Mouse (Mus musculus) megakaryocyte, adult 5-6 weeks (primary cell): ENCODE measurements around the gene Olfr1392. TPM values are rescaled to one million over a fixed set of nuclear protein-coding genes. Genes with fewer than 3 reads are reported as not detected.
"Not testable (repeated sequence)": the region's sequence is repeated elsewhere in the genome, so short reads cannot be mapped to it uniquely, and the experiment has no call there.

Experiments
- ATAC-seq: 2 replicates; pipeline ENCODE4 v1.8.0; 2016; ENCODE audit warnings: mild to moderate bottlenecking, inconsistent platforms; ENCODE audit not compliant: poor library complexity, severe bottlenecking
- total RNA-seq, 2 experiments: library from RNA; stranded (forward) in 1 of 2; stranded (reverse) in 1 of 2; fragments of 153-499, 151-499 nt in 1 of 2; fragments of 221-1000, 200-1000 nt in 1 of 2; gene quantifications; 2 replicates each; pipeline versions ENCODE4 v1.2.3 to v1.2.4; 2015 to 2017

Gene Olfr1392
- total RNA-seq, 2 experiments from 2014 or later: not detected

DNA sequence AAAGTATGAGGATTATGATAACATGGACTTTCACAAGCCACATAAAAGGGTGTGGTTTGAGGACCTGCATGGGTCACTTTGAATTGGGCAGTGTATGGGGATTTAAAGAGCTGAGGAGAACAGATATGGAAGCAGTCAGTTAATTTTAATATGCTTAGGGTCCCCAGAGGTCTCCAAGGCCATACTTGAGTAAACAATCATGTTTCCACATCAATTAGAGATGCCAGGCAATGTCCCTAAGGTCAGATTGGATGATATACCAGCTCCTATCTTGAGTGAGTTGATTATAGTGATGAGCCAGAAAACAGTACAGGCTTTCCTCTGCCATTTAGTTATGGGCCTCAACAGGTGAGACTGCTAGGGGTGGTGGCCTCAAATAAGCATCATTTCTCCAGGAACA, 19.4 kb downstream of the Olfr1392 start, which contains the start of gene Olfr10:
Gene Olfr10, plus strand, starts transcription at position 301 of the 400 bp plus-strand sequence.
- ATAC-seq: no peak

GRCm38 (mm10) chr11:49308547-49308946, 23.5 kb downstream of the Olfr1392 start:
- not testable (repeated sequence) for ATAC-seq

DNA sequence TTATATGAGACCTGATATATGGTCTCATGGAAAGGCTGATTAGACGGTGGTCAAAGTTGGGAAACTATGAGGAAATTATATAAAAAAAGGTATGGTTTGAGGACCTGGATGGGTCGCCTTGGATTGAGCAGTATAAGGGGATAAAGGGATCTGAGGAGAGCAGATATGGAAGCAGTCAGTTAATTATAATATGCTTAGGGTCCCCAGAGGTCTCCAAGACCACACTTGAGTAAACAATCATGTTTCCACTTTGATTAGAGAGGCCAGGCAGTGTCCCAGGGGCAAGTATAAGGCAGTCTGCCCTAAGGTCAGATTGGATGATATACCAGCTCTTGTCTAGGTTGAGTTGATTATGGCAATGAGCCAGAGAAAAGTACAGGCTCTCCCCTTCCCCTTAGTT, 37.4 kb downstream of the Olfr1392 start, which contains the start of gene Olfr1391:
Gene Olfr1391, plus strand, starts transcription at position 301 of the 400 bp plus-strand sequence.
- ATAC-seq: no peak

GRCm38 (mm10) chr11:49326726-49327125, 41.6 kb downstream of the Olfr1392 start:
- ATAC-seq: no peak

DNA sequence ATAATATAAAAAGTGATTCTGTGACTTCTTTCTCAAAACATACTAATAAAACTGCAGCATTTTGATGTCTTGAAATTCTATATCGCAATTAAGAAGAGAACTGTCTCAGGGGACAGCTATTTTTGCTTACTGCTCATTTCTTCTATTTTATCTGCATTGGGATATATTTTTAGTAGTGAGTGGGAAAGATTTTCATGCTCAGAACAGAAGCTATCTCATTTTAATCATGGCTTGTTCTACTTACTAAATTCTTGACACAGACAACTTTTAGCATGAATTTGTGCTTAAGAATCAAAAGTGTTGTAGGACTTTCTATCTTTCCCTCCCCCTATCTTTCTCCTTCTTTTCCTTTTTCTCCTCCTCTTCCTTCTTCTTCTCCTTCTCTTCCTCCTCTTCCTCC, 44.6 kb downstream of the Olfr1392 start:
- ATAC-seq: no peak

DNA sequence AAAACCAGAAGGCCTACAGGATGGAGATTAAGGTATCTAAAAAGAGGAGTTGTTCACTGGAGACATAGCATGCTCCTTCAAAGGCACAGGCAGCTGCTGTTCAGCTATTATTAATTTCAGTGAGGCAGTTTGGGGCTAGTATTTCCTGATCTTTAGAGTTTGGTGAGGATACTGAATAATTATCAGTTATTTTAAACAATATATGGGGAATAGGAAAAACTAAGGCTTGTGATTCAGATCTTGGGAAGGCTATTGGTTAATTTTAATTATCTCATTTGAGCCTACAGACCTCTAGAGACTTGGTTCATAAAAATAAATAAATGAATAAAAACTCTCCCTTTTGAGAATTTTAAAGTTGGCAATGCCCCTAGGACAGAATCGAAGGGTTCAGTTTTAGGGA, 49.8 kb downstream of the Olfr1392 start, which contains the start of gene Olfr1390:
Gene Olfr1390, plus strand, starts transcription at position 301 of the 400 bp plus-strand sequence.
- no peak for ATAC-seq

DNA sequence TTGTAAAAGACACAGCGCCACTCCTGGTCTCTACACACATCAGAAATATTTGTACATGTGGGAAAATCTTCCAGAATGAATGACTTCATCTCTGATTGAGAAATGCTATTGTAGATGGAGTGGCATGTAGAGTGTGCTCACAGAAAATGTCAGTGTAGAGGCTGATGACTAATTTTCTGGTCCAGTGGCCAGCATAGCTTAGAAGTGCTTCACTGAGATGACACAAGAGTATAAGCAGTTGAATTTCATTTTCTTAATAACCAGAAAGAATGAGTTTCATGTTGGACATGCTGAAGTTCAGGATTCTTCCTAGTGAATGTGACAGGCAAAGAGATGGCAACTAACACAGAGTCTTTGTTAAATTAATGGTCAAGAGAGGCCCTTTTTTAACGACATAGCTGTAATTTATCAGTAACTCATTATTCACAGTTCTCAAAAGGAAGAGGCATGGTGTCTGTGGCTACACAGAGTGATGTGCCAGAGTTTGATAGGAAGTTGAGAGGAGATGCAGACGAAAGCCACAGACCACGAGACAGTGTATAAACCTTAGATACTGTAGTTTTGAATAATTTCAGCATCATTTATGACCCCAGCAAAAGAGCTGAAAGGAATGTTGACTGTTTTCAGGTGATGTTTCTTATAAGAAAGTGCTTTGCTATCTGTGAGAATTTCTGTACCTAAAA, 52.2 kb downstream of the Olfr1392 start:
- ATAC-seq: no peak

Other genes with a start within 250 kb of the Olfr1392 start
- 180 and 184 TPM in 2 replicates for gene 9930111J21Rik2, start 234.0 kb upstream of the Olfr1392 start, total RNA-seq (2015)
- 161 and 172 TPM in 2 replicates for gene 9930111J21Rik2, start 234.0 kb upstream of the Olfr1392 start, total RNA-seq (2017)
- 12.4 and 17.6 TPM in 2 replicates for gene Tgtp2, start 221.1 kb upstream of the Olfr1392 start, total RNA-seq (2015)
- 30.2 and 39.3 TPM in 2 replicates for gene Tgtp2, start 221.1 kb upstream of the Olfr1392 start, total RNA-seq (2017)
- 92.4 and 108 TPM in 2 replicates for gene Ifi47, start 208.7 kb upstream of the Olfr1392 start, total RNA-seq (2015)
- 39.4 and 46.3 TPM in 2 replicates for gene Ifi47, start 208.7 kb upstream of the Olfr1392 start, total RNA-seq (2017)
- not detected in 2 replicates for gene Olfr1396, start 170.4 kb upstream of the Olfr1392 start, total RNA-seq (2015)
- not detected in 2 replicates for gene Olfr1396, start 170.4 kb upstream of the Olfr1392 start, total RNA-seq (2017)
- not detected in 2 replicates for gene Olfr1395, start 143.0 kb upstream of the Olfr1392 start, total RNA-seq (2015)
- gene Olfr1395, start 143.0 kb upstream of the Olfr1392 start, total RNA-seq (2017): not detected in 2 replicates
- gene Olfr1394, start 130.9 kb upstream of the Olfr1392 start, total RNA-seq (2015): not detected in 2 replicates
- not detected in 2 replicates for gene Olfr1394, start 130.9 kb upstream of the Olfr1392 start, total RNA-seq (2017)
- 1.6 and 1.7 TPM in 2 replicates for gene Btnl9, start 98.1 kb upstream of the Olfr1392 start, total RNA-seq (2015)
- gene Btnl9, start 98.1 kb upstream of the Olfr1392 start, total RNA-seq (2017): 2.3 and 4.2 TPM in 2 replicates
- gene Zfp62, start 82.0 kb upstream of the Olfr1392 start, total RNA-seq (2015): 46.3 and 59.7 TPM in 2 replicates
- gene Zfp62, start 82.0 kb upstream of the Olfr1392 start, total RNA-seq (2017): 59.0 and 80.3 TPM in 2 replicates
- gene Mgat1, start 41.1 kb upstream of the Olfr1392 start, total RNA-seq (2015): 33.6 and 36.0 TPM in 2 replicates
- 42.6 and 42.9 TPM in 2 replicates for gene Mgat1, start 41.1 kb upstream of the Olfr1392 start, total RNA-seq (2017)
- not detected in 2 replicates for gene Olfr1393, start 7.0 kb upstream of the Olfr1392 start, total RNA-seq (2015)
- not detected in 2 replicates for gene Olfr1393, start 7.0 kb upstream of the Olfr1392 start, total RNA-seq (2017)
- not detected in 2 replicates for gene Olfr10, start 19.5 kb downstream of the Olfr1392 start, total RNA-seq (2015)
- gene Olfr10, start 19.5 kb downstream of the Olfr1392 start, total RNA-seq (2017): not detected in 2 replicates
- not detected in 2 replicates for gene Olfr1391, start 37.5 kb downstream of the Olfr1392 start, total RNA-seq (2015)
- gene Olfr1391, start 37.5 kb downstream of the Olfr1392 start, total RNA-seq (2017): not detected in 2 replicates
- not detected in 2 replicates for gene Olfr1390, start 49.9 kb downstream of the Olfr1392 start, total RNA-seq (2015)
- not detected in 2 replicates for gene Olfr1390, start 49.9 kb downstream of the Olfr1392 start, total RNA-seq (2017)
- gene Olfr1389, start 137.8 kb downstream of the Olfr1392 start, total RNA-seq (2015): not detected in 2 replicates
- gene Olfr1389, start 137.8 kb downstream of the Olfr1392 start, total RNA-seq (2017): not detected in 2 replicates
- 0.13 TPM in 1 of 2 replicates, not detected in the other for gene Olfr1388, start 151.3 kb downstream of the Olfr1392 start, total RNA-seq (2015)
- 0.29 and 0.65 TPM in 2 replicates for gene Olfr1388, start 151.3 kb downstream of the Olfr1392 start, total RNA-seq (2017)
- not detected in 2 replicates for gene Olfr1387, start 170.1 kb downstream of the Olfr1392 start, total RNA-seq (2015)
- gene Olfr1387, start 170.1 kb downstream of the Olfr1392 start, total RNA-seq (2017): not detected in 2 replicates
- gene Olfr1386, start 179.8 kb downstream of the Olfr1392 start, total RNA-seq (2015): not detected in 2 replicates
- not detected in 2 replicates for gene Olfr1386, start 179.8 kb downstream of the Olfr1392 start, total RNA-seq (2017)
- not detected in 2 replicates for gene Olfr1385, start 203.8 kb downstream of the Olfr1392 start, total RNA-seq (2015)
- gene Olfr1385, start 203.8 kb downstream of the Olfr1392 start, total RNA-seq (2017): not detected in 2 replicates
- not detected in 2 replicates for gene Olfr1384, start 221.4 kb downstream of the Olfr1392 start, total RNA-seq (2015)
- gene Olfr1384, start 221.4 kb downstream of the Olfr1392 start, total RNA-seq (2017): not detected in 2 replicates
- gene Olfr1383, start 234.4 kb downstream of the Olfr1392 start, total RNA-seq (2015): not detected in 2 replicates
- not detected in 2 replicates for gene Olfr1383, start 234.4 kb downstream of the Olfr1392 start, total RNA-seq (2017)
- not detected in 2 replicates for gene Olfr1382, start 243.0 kb downstream of the Olfr1392 start, total RNA-seq (2015)
- gene Olfr1382, start 243.0 kb downstream of the Olfr1392 start, total RNA-seq (2017): not detected in 2 replicates